ENCODE assay signal across 16 mouse cellular contexts in genomic region chr5:118674321-118674720, GRCm38 (mm10).
DNase-seq lines count a peak whose midpoint lies in the region; ATAC-seq lines count a peak whose summit lies in the region.
"Had no signal": no experiment of that assay in that cellular context is flagged by ENCODE, and none has a peak within 500 bp of the region (broad histone marks: within the 10 kb centered on the region; RNA-seq: fewer than 3 reads in every experiment).

No protein-coding gene starts in this region.

- H3K27ac ChIP-seq in hindbrain, embryonic 15.5 days (replicated peaks) = peak overlapping the region; percentile 7; the same call in 1 of the 2 replicates
- H3K27ac ChIP-seq in hindbrain, embryonic 14.5 days = no peak overlapping the region
- H3K27ac ChIP-seq: liver, embryonic 14.5 days; macrophage; neural tube, embryonic 12.5 days had no signal

- ATAC-seq in hindbrain, embryonic 15.5 days (ENCODE audit: low FRiP score, low read depth) = no peak
- no peak for ATAC-seq in hindbrain, embryonic 14.5 days (ENCODE audit: low FRiP score)
- no peak for ATAC-seq in megakaryocyte, adult 5-6 weeks (ENCODE audit: poor library complexity, severe bottlenecking)

- no peaks in the 10 kb centered on the region for H3K27me3 ChIP-seq in hindbrain, embryonic 15.5 days
- no peaks in the 10 kb centered on the region for H3K27me3 ChIP-seq in hindbrain, embryonic 14.5 days (ENCODE audit: control insufficient read depth, insufficient read depth, low read length)
- H3K27me3 ChIP-seq: neural tube, embryonic 12.5 days had no signal

- H3K36me3 ChIP-seq in hindbrain, embryonic 15.5 days = no peaks in the 10 kb centered on the region
- no peaks in the 10 kb centered on the region for H3K36me3 ChIP-seq in hindbrain, embryonic 14.5 days (replicated peaks; ENCODE audit: control insufficient read depth, insufficient read depth)
- H3K36me3 ChIP-seq: neural tube, embryonic 12.5 days had no signal

- H3K9me3 ChIP-seq in hindbrain, embryonic 15.5 days = no peaks in the 10 kb centered on the region
- no peaks in the 10 kb centered on the region for H3K9me3 ChIP-seq in hindbrain, embryonic 14.5 days (ENCODE audit: control insufficient read depth, low read length)
- H3K9me3 ChIP-seq: neural tube, embryonic 12.5 days had no signal

- no peak overlapping the region for H3K9ac ChIP-seq in hindbrain, embryonic 15.5 days
- H3K9ac ChIP-seq in hindbrain, embryonic 14.5 days = no peak overlapping the region
- H3K9ac ChIP-seq: liver, embryonic 14.5 days; neural tube, embryonic 12.5 days had no signal

- peak; percentile 25 to 38 for DNase-seq in cerebellum, postnatal 36 days
- no peak for DNase-seq in cerebellum, adult 8-10 months
- DNase-seq in hindbrain, embryonic 14.5 days (ENCODE audit: low spot score) = no peak
- peak; percentile 53 for DNase-seq in thymus, postnatal 0 days (ENCODE audit: low spot score)
- DNase-seq in thymus, postnatal 10 days (ENCODE audit: low spot score in 2 of 2) = no peak
- no peak for DNase-seq in frontal cortex, postnatal 10 days (ENCODE audit: low spot score in 2 of 2)
- DNase-seq: gastrocnemius, postnatal 25 days; kidney, adult 2 months; left cerebral cortex, postnatal 4 days; thymus, postnatal 36 days had no signal

- WGBS in hindbrain, embryonic 15.5 days = 45% methylated on average over 3 of the region's 3 CpGs
- WGBS in hindbrain, embryonic 14.5 days = 59% methylated on average over 3 of the region's 3 CpGs

- no peak overlapping the region for H3K4me2 ChIP-seq in hindbrain, embryonic 15.5 days
- no peak overlapping the region for H3K4me2 ChIP-seq in hindbrain, embryonic 14.5 days (replicated peaks)
- H3K4me2 ChIP-seq: neural tube, embryonic 12.5 days had no signal

- H3K4me1 ChIP-seq in hindbrain, embryonic 15.5 days (replicated peaks) = peaks cover 54% of the 10 kb centered on the region
- peaks cover 35% of the 10 kb centered on the region for H3K4me1 ChIP-seq in hindbrain, embryonic 14.5 days (replicated peaks; ENCODE audit: control insufficient read depth, insufficient read depth, low read length)

- no peak overlapping the region for H3K4me3 ChIP-seq in hindbrain, embryonic 15.5 days
- H3K4me3 ChIP-seq in hindbrain, embryonic 14.5 days (replicated peaks; ENCODE audit: low read length) = no peak overlapping the region
- H3K4me3 ChIP-seq: erythroblast, embryonic 14.5 days; neural tube, embryonic 12.5 days had no signal

Comparison
In these comparisons a context has a peak if more than half of its experiments do, and no peak if none do; other contexts are left out.
1. DNase-seq: peak in cerebellum, postnatal 36 days (2 of 2) and thymus, postnatal 0 days (single experiment); none in cerebellum, adult 8-10 months (single experiment), hindbrain, embryonic 14.5 days (single experiment), thymus, postnatal 10 days (0 of 2) and frontal cortex, postnatal 10 days (0 of 2).